ENCODE assay signal across 27 mouse cellular contexts in genomic region chr5:122033167-122033478, GRCm38 (mm10). TPM values are rescaled to one million over a fixed set of nuclear protein-coding genes. Genes with fewer than 3 reads are reported as not detected.
A peak's percentile ranks its signal among the peaks of the same experiment; 100 is the strongest.
DNase-seq lines count a peak whose midpoint lies in the region; ATAC-seq and TF ChIP-seq lines count a peak whose summit lies in the region.
"Had no signal": no experiment of that assay in that cellular context is flagged by ENCODE, and none has a peak within 500 bp of the region (broad histone marks: within the 10 kb centered on the region; RNA-seq: fewer than 3 reads in every experiment).

No protein-coding gene starts in this region.

- 32% methylated on average over 4 of the region's 4 CpGs for WGBS in hindbrain, embryonic 13.5 days
- WGBS in hindbrain, embryonic 10.5 days = 69% methylated on average over 4 of the region's 4 CpGs
- WGBS in midbrain, embryonic 16.5 days = 21% methylated on average over 4 of the region's 4 CpGs
- 48% methylated on average over 4 of the region's 4 CpGs for WGBS in midbrain, postnatal 0 days
- 19% methylated on average over 4 of the region's 4 CpGs for WGBS in forebrain, embryonic 16.5 days
- WGBS in hindbrain, postnatal 0 days = 8% methylated on average over 4 of the region's 4 CpGs

- peaks cover 7% of the 10 kb centered on the region; the same call in 1 of the 2 replicates for H3K9me3 ChIP-seq in hindbrain, embryonic 13.5 days
- peaks cover 17% of the 10 kb centered on the region for H3K9me3 ChIP-seq in hindbrain, embryonic 10.5 days
- H3K9me3 ChIP-seq in midbrain, embryonic 16.5 days (replicated peaks; ENCODE audit: control insufficient read depth, low read length, poor library complexity, severe bottlenecking) = peaks cover 11% of the 10 kb centered on the region
- H3K9me3 ChIP-seq in midbrain, postnatal 0 days (ENCODE audit: low read length) = peaks cover 5% of the 10 kb centered on the region; the same call in 1 of the 2 replicates
- H3K9me3 ChIP-seq in forebrain, embryonic 16.5 days (ENCODE audit: control insufficient read depth, low read length) = peaks cover 4% of the 10 kb centered on the region; the same call in 1 of the 2 replicates
- H3K9me3 ChIP-seq in hindbrain, postnatal 0 days (ENCODE audit: low read length) = 0 out of 2 replicates have a peak, but pooled peaks cover 4% of the 10 kb centered on the region
- H3K9me3 ChIP-seq: heart, embryonic 10.5 days; liver, embryonic 12.5 days had no signal

- H3K9ac ChIP-seq in hindbrain, embryonic 13.5 days = no peak overlapping the region
- H3K9ac ChIP-seq in midbrain, embryonic 16.5 days (ENCODE audit: low read depth, low read length) = no peak overlapping the region
- H3K9ac ChIP-seq in midbrain, postnatal 0 days (replicated peaks; ENCODE audit: low read length, poor library complexity, severe bottlenecking) = no peak overlapping the region
- no peak overlapping the region for H3K9ac ChIP-seq in forebrain, embryonic 16.5 days (replicated peaks; ENCODE audit: low read depth, low read length)
- H3K9ac ChIP-seq in hindbrain, postnatal 0 days (replicated peaks; ENCODE audit: low read length) = no peak overlapping the region
- H3K9ac ChIP-seq: embryonic facial prominence, embryonic 13.5 days; heart, embryonic 15.5 days; liver, embryonic 12.5 days; liver, postnatal 0 days had no signal

- H3K27ac ChIP-seq in hindbrain, embryonic 13.5 days = peak overlapping the region; percentile 69
- no peak overlapping the region for H3K27ac ChIP-seq in hindbrain, embryonic 10.5 days
- H3K27ac ChIP-seq in midbrain, embryonic 16.5 days (ENCODE audit: low read length) = peak overlapping the region; percentile 55; the same call in 1 of the 2 replicates
- H3K27ac ChIP-seq in midbrain, postnatal 0 days (ENCODE audit: low read depth, low read length) = no peak overlapping the region
- H3K27ac ChIP-seq in forebrain, embryonic 16.5 days (ENCODE audit: low read length) = peak overlapping the region; percentile 33; the same call in 1 of the 2 replicates
- H3K27ac ChIP-seq in hindbrain, postnatal 0 days = peak overlapping the region; percentile 22; the same call in 1 of the 2 replicates
- H3K27ac ChIP-seq: embryonic facial prominence, embryonic 13.5 days; heart, embryonic 10.5 days; heart, embryonic 15.5 days; left cerebral cortex, adult 2 months; liver, embryonic 12.5 days had no signal

- no peak overlapping the region for H3K4me3 ChIP-seq in hindbrain, embryonic 13.5 days
- H3K4me3 ChIP-seq in hindbrain, embryonic 10.5 days = no peak overlapping the region
- H3K4me3 ChIP-seq in midbrain, embryonic 16.5 days (ENCODE audit: low read depth, low read length) = no peak overlapping the region
- H3K4me3 ChIP-seq in midbrain, postnatal 0 days (ENCODE audit: low read depth, low read length) = no peak overlapping the region
- no peak overlapping the region for H3K4me3 ChIP-seq in forebrain, embryonic 16.5 days (replicated peaks; ENCODE audit: low read length)
- H3K4me3 ChIP-seq in hindbrain, postnatal 0 days (ENCODE audit: low read length) = no peak overlapping the region
- H3K4me3 ChIP-seq: embryonic facial prominence, embryonic 13.5 days; heart, embryonic 10.5 days; heart, embryonic 15.5 days; left cerebral cortex, adult 2 months; liver, embryonic 12.5 days had no signal

- peaks cover 27% of the 10 kb centered on the region for H3K36me3 ChIP-seq in hindbrain, embryonic 13.5 days
- H3K36me3 ChIP-seq in hindbrain, embryonic 10.5 days = peaks cover 29% of the 10 kb centered on the region
- peaks cover 18% of the 10 kb centered on the region for H3K36me3 ChIP-seq in midbrain, embryonic 16.5 days (ENCODE audit: control insufficient read depth, insufficient read depth, low read length)
- peaks cover 6% of the 10 kb centered on the region; the same call in 1 of the 2 replicates for H3K36me3 ChIP-seq in midbrain, postnatal 0 days (ENCODE audit: insufficient read depth, low read length)
- H3K36me3 ChIP-seq in forebrain, embryonic 16.5 days (ENCODE audit: control insufficient read depth, insufficient read depth) = peaks cover 14% of the 10 kb centered on the region
- H3K36me3 ChIP-seq in hindbrain, postnatal 0 days (ENCODE audit: insufficient read depth, low read length) = peaks cover 10% of the 10 kb centered on the region; the same call in 1 of the 2 replicates

- no peak for TF ChIP-seq CTCF in midbrain, postnatal 0 days (IDR thresholded peaks at IDR 0.05)
- TF ChIP-seq CTCF in hindbrain, postnatal 0 days (IDR thresholded peaks at IDR 0.05; ENCODE audit: low read depth) = no peak

- peak; percentile 28 for ATAC-seq in hindbrain, embryonic 13.5 days (ENCODE audit: low FRiP score)
- no peak for ATAC-seq in midbrain, embryonic 16.5 days
- ATAC-seq in midbrain, postnatal 0 days (ENCODE audit: low FRiP score) = no peak
- ATAC-seq in forebrain, embryonic 16.5 days = no peak
- ATAC-seq in hindbrain, postnatal 0 days = peak; percentile 22
- ATAC-seq: liver, embryonic 12.5 days; liver, postnatal 0 days; Patski had no signal

- no peaks in the 10 kb centered on the region for H3K27me3 ChIP-seq in hindbrain, embryonic 13.5 days
- H3K27me3 ChIP-seq in hindbrain, embryonic 10.5 days (ENCODE audit: insufficient read depth, poor library complexity, severe bottlenecking) = no peaks in the 10 kb centered on the region
- no peaks in the 10 kb centered on the region for H3K27me3 ChIP-seq in midbrain, embryonic 16.5 days (ENCODE audit: control insufficient read depth, insufficient read depth, low read depth, low read length)
- H3K27me3 ChIP-seq in midbrain, postnatal 0 days (ENCODE audit: insufficient read depth, low read length) = no peaks in the 10 kb centered on the region
- H3K27me3 ChIP-seq in forebrain, embryonic 16.5 days (replicated peaks; ENCODE audit: control insufficient read depth, insufficient read depth, low read length) = no peaks in the 10 kb centered on the region
- H3K27me3 ChIP-seq in hindbrain, postnatal 0 days (ENCODE audit: insufficient read depth, low read length) = no peaks in the 10 kb centered on the region
- H3K27me3 ChIP-seq: heart, embryonic 15.5 days; liver, embryonic 12.5 days; Patski had no signal

- H3K4me2 ChIP-seq in hindbrain, embryonic 13.5 days = no peak overlapping the region
- no peak overlapping the region for H3K4me2 ChIP-seq in midbrain, embryonic 16.5 days (ENCODE audit: low read length)
- no peak overlapping the region for H3K4me2 ChIP-seq in midbrain, postnatal 0 days (ENCODE audit: low read depth, low read length, poor library complexity, severe bottlenecking)
- no peak overlapping the region; the same call in 1 of the 2 replicates for H3K4me2 ChIP-seq in forebrain, embryonic 16.5 days (ENCODE audit: low read length)
- no peak overlapping the region for H3K4me2 ChIP-seq in hindbrain, postnatal 0 days (ENCODE audit: low read depth, low read length)
- H3K4me2 ChIP-seq: embryonic facial prominence, embryonic 13.5 days; heart, embryonic 15.5 days; liver, embryonic 12.5 days had no signal

- no peak for DNase-seq in hindbrain, embryonic 10.5 days (ENCODE audit: low spot score)
- DNase-seq in midbrain, postnatal 0 days (ENCODE audit: low spot score) = no peak
- DNase-seq in hindbrain, postnatal 0 days (ENCODE audit: low spot score) = no peak
- no peak for DNase-seq in embryo, embryonic 10 days (ENCODE audit: low spot score)
- DNase-seq in gastrocnemius, postnatal 25 days = no peak
- DNase-seq: adrenal gland, postnatal 25 days; cerebellum, adult 11-12 months; cerebellum, adult 9-11 months; gastrocnemius, postnatal 10 days; heart, adult 11 months; kidney, adult 11 months; kidney, postnatal 25 days; liver, postnatal 0 days; lung, postnatal 36 days; right cerebral cortex, adult 18-20 months; spleen, adult 18-20 months; thymus, postnatal 36 days had no signal

- peaks cover 32% of the 10 kb centered on the region for H3K4me1 ChIP-seq in hindbrain, embryonic 13.5 days (replicated peaks)
- H3K4me1 ChIP-seq in hindbrain, embryonic 10.5 days (replicated peaks) = peaks cover 33% of the 10 kb centered on the region
- H3K4me1 ChIP-seq in midbrain, embryonic 16.5 days (ENCODE audit: control insufficient read depth, insufficient read depth, low read length) = peaks cover 10% of the 10 kb centered on the region
- peaks cover 3% of the 10 kb centered on the region for H3K4me1 ChIP-seq in midbrain, postnatal 0 days (ENCODE audit: insufficient read depth, low read length)
- peaks cover 13% of the 10 kb centered on the region for H3K4me1 ChIP-seq in forebrain, embryonic 16.5 days (replicated peaks; ENCODE audit: control insufficient read depth, insufficient read depth, low read length)
- H3K4me1 ChIP-seq in hindbrain, postnatal 0 days (ENCODE audit: insufficient read depth, low read length) = peaks cover 4% of the 10 kb centered on the region; the same call in 1 of the 2 replicates
- H3K4me1 ChIP-seq: liver, embryonic 12.5 days had no signal

RNA-seq across cellular contexts. Expression of gene Cux2, which starts 16.8 kb away (rescaled TPM):
- 28.1 and 29.1 TPM in 2 replicates for polyA plus RNA-seq in hindbrain, embryonic 13.5 days (2015; fragmentation: Nextera tagmentation; extraction: Ambion mirVana)
- polyA plus RNA-seq in hindbrain, embryonic 10.5 days (2016; fragmentation: Nextera tagmentation; extraction: Ambion mirVana) = 4.5 and 12.0 TPM in 2 replicates
- 20.1 and 20.2 TPM in 2 replicates for polyA plus RNA-seq in midbrain, embryonic 16.5 days (2015; fragmentation: Nextera tagmentation; extraction: Ambion mirVana)
- total RNA-seq in midbrain, postnatal 0 days (2014; rRNA removed) = 40.1 and 40.2 TPM in 2 replicates
- polyA plus RNA-seq in midbrain, postnatal 0 days (2015; fragmentation: Nextera tagmentation; extraction: Ambion mirVana) = 15.4 and 17.4 TPM in 2 replicates
- polyA plus RNA-seq in forebrain, embryonic 16.5 days (2015; fragmentation: Nextera tagmentation; extraction: Ambion mirVana) = 32.0 and 36.2 TPM in 2 replicates
- total RNA-seq in hindbrain, postnatal 0 days (2014; rRNA removed) = 35.4 and 46.6 TPM in 2 replicates
- 15.2 and 16.6 TPM in 2 replicates for polyA plus RNA-seq in hindbrain, postnatal 0 days (2015; fragmentation: Nextera tagmentation; extraction: Ambion mirVana)
- total RNA-seq in gastrocnemius, postnatal 25 days (2021) = 1 to 10 TPM; 1.8 to 6.9 TPM
- total RNA-seq: monocyte, adult 5-6 weeks had no signal

Comparison
In these comparisons a context has a peak if more than half of its experiments do, and no peak if none do; other contexts are left out.
1. H3K27ac ChIP-seq: peak in hindbrain, embryonic 13.5 days (single experiment), midbrain, embryonic 16.5 days (single experiment), forebrain, embryonic 16.5 days (single experiment) and hindbrain, postnatal 0 days (single experiment); none in hindbrain, embryonic 10.5 days (single experiment) and midbrain, postnatal 0 days (single experiment).
2. ATAC-seq: peak in hindbrain, embryonic 13.5 days (single experiment) and hindbrain, postnatal 0 days (single experiment); none in midbrain, embryonic 16.5 days (single experiment), midbrain, postnatal 0 days (single experiment) and forebrain, embryonic 16.5 days (single experiment).